ENCODE assay signal across 32 mouse cellular contexts in genomic region chr3:83694505-83694904, GRCm38 (mm10).
DNase-seq lines count a peak whose midpoint lies in the region; ATAC-seq and TF ChIP-seq lines count a peak whose summit lies in the region.
"Had no signal": no experiment of that assay in that cellular context is flagged by ENCODE, and none has a peak within 500 bp of the region (broad histone marks: within the 10 kb centered on the region; RNA-seq: fewer than 3 reads in every experiment).

No protein-coding gene starts in this region.

- no peaks in the 10 kb centered on the region for H3K79me3 ChIP-seq in C2C12 (ENCODE audit: low read depth)

- no peak overlapping the region for H3K9ac ChIP-seq in lung, embryonic 14.5 days
- H3K9ac ChIP-seq: embryonic facial prominence, embryonic 13.5 days; forebrain, embryonic 15.5 days; hindbrain, embryonic 12.5 days; intestine, embryonic 15.5 days; limb, embryonic 12.5 days; liver, embryonic 15.5 days; midbrain, embryonic 15.5 days had no signal

- peak; percentile 65 for DNase-seq in lung, embryonic 14.5 days
- no peak for DNase-seq in lung, adult 18-20 months
- peak; percentile 74 for DNase-seq in adrenal gland, adult 8-10 months
- no peak for DNase-seq in left cerebral cortex, adult 8-10 months (ENCODE audit: low spot score in 2 of 2)
- no peak for DNase-seq in frontal cortex, postnatal 25 days (ENCODE audit: low spot score in 2 of 2)
- DNase-seq: B cell, adult 2 months; cerebellum, adult 11-12 months; cerebellum, postnatal 10 days; gastrocnemius, adult 2 months; gastrocnemius, postnatal 36 days; heart, postnatal 14 days; kidney, adult 2 months; kidney, postnatal 36 days; layer of hippocampus, postnatal 36 days; lung, postnatal 10 days; right cerebral cortex, adult 18-20 months; spleen, adult 18-20 months; thymus, postnatal 25 days had no signal

- no peak overlapping the region for H3K4me2 ChIP-seq in lung, embryonic 14.5 days
- H3K4me2 ChIP-seq in myocyte (ENCODE audit: low read depth) = peak overlapping the region; percentile 60
- H3K4me2 ChIP-seq: embryonic facial prominence, embryonic 13.5 days; forebrain, embryonic 15.5 days; hindbrain, embryonic 12.5 days; intestine, embryonic 15.5 days; limb, embryonic 12.5 days; liver, embryonic 15.5 days; midbrain, embryonic 15.5 days had no signal

- H3K4me1 ChIP-seq in lung, embryonic 14.5 days (ENCODE audit: insufficient read depth) = no peaks in the 10 kb centered on the region
- H3K4me1 ChIP-seq: embryonic facial prominence, embryonic 13.5 days; forebrain, embryonic 10.5 days; forebrain, embryonic 15.5 days; hindbrain, embryonic 12.5 days; intestine, embryonic 15.5 days; limb, embryonic 12.5 days; liver, embryonic 15.5 days; midbrain, embryonic 10.5 days; midbrain, embryonic 15.5 days had no signal

- no peak overlapping the region for H3K4me3 ChIP-seq in lung, embryonic 14.5 days (ENCODE audit: low read depth, low read length)
- no peak overlapping the region for H3K4me3 ChIP-seq in C2C12 (ENCODE audit: insufficient read depth, poor library complexity, severe bottlenecking)
- H3K4me3 ChIP-seq in myocyte = no peak overlapping the region
- H3K4me3 ChIP-seq: embryonic facial prominence, embryonic 13.5 days; forebrain, embryonic 10.5 days; forebrain, embryonic 15.5 days; gastrocnemius, adult 2 months; hindbrain, embryonic 12.5 days; intestine, embryonic 15.5 days; layer of hippocampus, adult 2 months; limb, embryonic 12.5 days; liver, embryonic 15.5 days; midbrain, embryonic 10.5 days; midbrain, embryonic 15.5 days had no signal

- peak; percentile 74; the same call in 1 of the 2 replicates for ATAC-seq in lung, embryonic 14.5 days (ENCODE audit: insufficient read depth)
- ATAC-seq: forebrain, embryonic 15.5 days; hindbrain, postnatal 0 days; intestine, embryonic 15.5 days; midbrain, embryonic 15.5 days had no signal

- WGBS in lung, embryonic 14.5 days = 33% methylated on average over 5 of the region's 5 CpGs

- no peaks in the 10 kb centered on the region for H3K9me3 ChIP-seq in lung, embryonic 14.5 days (ENCODE audit: low read depth, low read length)
- H3K9me3 ChIP-seq: embryonic facial prominence, embryonic 13.5 days; forebrain, embryonic 10.5 days; forebrain, embryonic 15.5 days; hindbrain, embryonic 12.5 days; intestine, embryonic 15.5 days; limb, embryonic 12.5 days; liver, embryonic 15.5 days; midbrain, embryonic 10.5 days; midbrain, embryonic 15.5 days had no signal

- H3ac ChIP-seq in C2C12 (ENCODE audit: control insufficient read depth, insufficient read length, low read depth) = no peak overlapping the region
- no peak overlapping the region for H3ac ChIP-seq in myocyte (ENCODE audit: control insufficient read depth, insufficient read length)

- no peak for TF ChIP-seq POLR2A in myocyte (IDR thresholded peaks at IDR 0.05; ENCODE audit: insufficient read length, low read depth)

- no peaks in the 10 kb centered on the region for H3K36me3 ChIP-seq in lung, embryonic 14.5 days (ENCODE audit: insufficient read depth)
- no peaks in the 10 kb centered on the region for H3K36me3 ChIP-seq in C2C12 (ENCODE audit: control insufficient read depth, insufficient read depth)
- no peaks in the 10 kb centered on the region for H3K36me3 ChIP-seq in myocyte (ENCODE audit: control insufficient read depth, insufficient read depth)
- H3K36me3 ChIP-seq: embryonic facial prominence, embryonic 13.5 days; forebrain, embryonic 10.5 days; forebrain, embryonic 15.5 days; hindbrain, embryonic 12.5 days; intestine, embryonic 15.5 days; limb, embryonic 12.5 days; liver, embryonic 15.5 days; midbrain, embryonic 10.5 days; midbrain, embryonic 15.5 days had no signal

- H3K79me2 ChIP-seq in C2C12 (ENCODE audit: control insufficient read depth, insufficient read depth) (no peaks in the 10 kb centered on the region), myocyte (ENCODE audit: control insufficient read depth, insufficient read depth) (no peaks in the 10 kb centered on the region)

- no peaks in the 10 kb centered on the region for H3K27me3 ChIP-seq in lung, embryonic 14.5 days (ENCODE audit: insufficient read depth, low read length)
- H3K27me3 ChIP-seq in C2C12 (ENCODE audit: control insufficient read depth, insufficient read depth, insufficient read length) (no peaks in the 10 kb centered on the region), myocyte (ENCODE audit: control insufficient read depth, insufficient read depth, insufficient read length) (no peaks in the 10 kb centered on the region)
- H3K27me3 ChIP-seq: CH12.LX; embryonic facial prominence, embryonic 13.5 days; forebrain, embryonic 15.5 days; hindbrain, embryonic 12.5 days; intestine, embryonic 15.5 days; limb, embryonic 12.5 days; liver, embryonic 15.5 days; midbrain, embryonic 15.5 days had no signal

- TF ChIP-seq CTCF in lung, embryonic 14.5 days (IDR thresholded peaks at IDR 0.05; ENCODE audit: low read depth) = no peak
- TF ChIP-seq CTCF in C2C12 (IDR thresholded peaks at IDR 0.05; ENCODE audit: control insufficient read depth, insufficient read depth, insufficient read length) = no peak

- no peak overlapping the region for H3K27ac ChIP-seq in lung, embryonic 14.5 days (ENCODE audit: low read depth)
- H3K27ac ChIP-seq: embryonic facial prominence, embryonic 13.5 days; forebrain, embryonic 10.5 days; forebrain, embryonic 15.5 days; gastrocnemius, adult 2 months; hindbrain, embryonic 12.5 days; hindbrain, postnatal 0 days; intestine, embryonic 15.5 days; layer of hippocampus, adult 2 months; limb, embryonic 12.5 days; liver, embryonic 15.5 days; midbrain, embryonic 10.5 days; midbrain, embryonic 15.5 days had no signal

TF ChIP-seq in C2C12, 6 proteins besides CTCF, POLR2A, EP300 and RAD21:
- TF ChIP-seq MYOG (IDR thresholded peaks at IDR 0.05; ENCODE audit: control insufficient read depth, extremely low read depth, insufficient read length) (no peak), FOSL1 (IDR thresholded peaks at IDR 0.05; ENCODE audit: insufficient read depth, low read length, poor library complexity, severe bottlenecking) (no peak), USF1 (IDR thresholded peaks at IDR 0.05; ENCODE audit: low read depth) (no peak), MYOD1 (IDR thresholded peaks at IDR 0.05; ENCODE audit: control insufficient read depth, insufficient read length, low read depth) (peak; percentile 69)

TF ChIP-seq in myocyte, 11 proteins besides CTCF, POLR2A, EP300 and RAD21:
- TF ChIP-seq MYOD1 (IDR thresholded peaks at IDR 0.05; ENCODE audit: control insufficient read depth in 1 of 3, insufficient read length in 2 of 3, low read depth in 2 of 3) (peak; percentile 47 to 72 (median 69)), TCF12 (IDR thresholded peaks at IDR 0.05; ENCODE audit: insufficient read depth, poor library complexity, severe bottlenecking) (peak; percentile 51), MYOG (IDR thresholded peaks at IDR 0.05; ENCODE audit: control insufficient read depth in 1 of 3, insufficient read depth in 1 of 3, insufficient read length in 2 of 3, low read depth in 2 of 3) (peak in 2 of 3 experiments; percentile 38 to 75), POLR2AphosphoS2 (IDR thresholded peaks at IDR 0.05; ENCODE audit: insufficient read length, low read depth) (no peak), TCF3 (IDR thresholded peaks at IDR 0.05; ENCODE audit: insufficient read length, low read depth) (no peak)

Comparison
In these comparisons a context has a peak if more than half of its experiments do, and no peak if none do; other contexts are left out.
1. DNase-seq: peak in lung, embryonic 14.5 days (single experiment) and adrenal gland, adult 8-10 months (single experiment); none in lung, adult 18-20 months (0 of 2), left cerebral cortex, adult 8-10 months (0 of 2) and frontal cortex, postnatal 25 days (0 of 2).